Mouse (Mus musculus): ENCODE results near the gene 9930022D16Rik.

The 9930022D16Rik gene

GRCm38 (mm10) chr11:109413617-109414016 lies at the start of gene 9930022D16Rik:
Gene 9930022D16Rik, plus strand, starts transcription at chr11:109413917.
- DNase-seq (ENCODE audit: low read depth, low spot score), result no peak

DNA sequence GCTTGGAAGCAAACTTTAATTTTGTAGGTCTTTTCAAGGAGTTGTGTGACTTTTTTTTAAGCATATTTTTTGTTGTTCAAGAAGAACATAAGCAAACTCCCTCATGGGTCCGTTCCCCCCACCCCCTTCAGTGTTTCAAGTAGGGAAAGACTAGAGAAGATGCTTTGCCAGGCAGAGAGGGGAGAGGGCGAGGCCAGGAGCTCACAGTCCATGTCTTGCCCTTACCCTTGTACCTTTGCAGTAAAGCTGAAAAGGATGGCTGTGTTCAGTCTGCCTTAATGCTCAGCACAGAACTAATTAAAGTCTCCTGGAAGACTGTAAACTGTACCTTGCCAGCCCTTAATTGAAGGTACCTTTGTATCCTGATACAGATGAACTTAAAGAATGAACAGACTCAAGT lies 49.4 kb upstream of the 9930022D16Rik start:
- no peak for DNase-seq (ENCODE audit: low read depth, low spot score)

- DNase-seq (ENCODE audit: low read depth, low spot score), result no peak
Measured at GRCm38 (mm10) chr11:109364881-109365280, 48.8 kb upstream of the 9930022D16Rik start.

DNA sequence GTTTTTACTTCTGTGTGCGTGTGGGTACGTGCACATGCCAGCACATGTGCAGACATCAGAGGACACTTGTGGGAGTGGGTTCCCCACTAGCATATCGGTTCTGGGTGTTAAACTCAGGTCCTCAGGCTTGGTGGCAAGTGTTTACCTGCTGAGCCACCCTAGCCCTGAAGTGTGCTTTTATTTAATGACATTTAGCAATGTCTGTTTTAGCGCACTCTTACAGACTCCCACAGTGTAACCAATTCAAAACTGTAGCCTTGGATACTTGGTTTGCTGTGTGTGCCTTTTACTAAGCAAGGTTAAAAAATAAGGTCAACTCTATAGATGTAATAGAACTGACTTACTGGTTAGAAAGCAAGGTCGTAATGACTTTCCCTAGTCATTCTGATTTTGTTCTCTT lies 47.9 kb upstream of the 9930022D16Rik start:
- no peak for DNase-seq (ENCODE audit: low read depth, low spot score)

DNA sequence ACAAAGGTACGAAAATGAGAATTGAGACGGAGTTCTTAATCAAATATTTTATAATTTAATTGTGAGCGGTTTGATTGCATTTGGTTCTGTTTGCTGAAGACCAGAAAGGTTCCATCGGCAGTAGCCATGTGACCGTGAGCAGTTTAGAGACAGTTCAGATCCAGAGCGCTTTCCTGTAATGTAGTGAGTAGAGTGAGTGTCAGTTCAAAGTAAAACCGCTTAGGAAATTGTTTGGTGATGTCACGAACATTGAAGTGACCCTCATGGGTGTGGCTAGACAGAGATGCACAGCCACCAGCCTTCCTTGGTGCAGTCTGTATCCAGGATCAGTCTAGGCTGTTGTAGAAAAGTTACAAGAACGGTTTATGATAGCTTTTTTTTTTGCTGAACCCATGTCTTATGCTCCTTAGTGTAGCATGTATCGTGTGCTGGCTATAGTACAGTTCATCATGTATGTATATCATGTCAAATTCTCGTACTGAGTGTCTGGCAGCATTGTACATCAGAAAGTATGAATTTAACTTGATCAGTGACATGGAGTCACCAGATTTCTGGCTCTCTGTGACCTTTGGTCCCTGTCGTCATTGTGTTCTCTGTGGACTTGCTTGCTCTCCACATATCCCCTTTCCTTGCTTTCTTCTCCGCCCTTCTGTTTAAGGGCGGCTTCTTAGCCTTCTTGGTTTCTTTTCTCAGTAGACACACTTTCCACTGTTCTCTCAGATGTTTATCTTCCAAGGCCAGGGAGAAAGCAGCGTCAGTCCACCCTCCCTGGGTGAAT lies 46.7 kb upstream of the 9930022D16Rik start:
- DNase-seq (ENCODE audit: low read depth, low spot score), result no peak

- DNase-seq (ENCODE audit: low read depth, low spot score), result no peak
Measured at GRCm38 (mm10) chr11:109369026-109369637, 44.6 kb upstream of the 9930022D16Rik start.

DNA sequence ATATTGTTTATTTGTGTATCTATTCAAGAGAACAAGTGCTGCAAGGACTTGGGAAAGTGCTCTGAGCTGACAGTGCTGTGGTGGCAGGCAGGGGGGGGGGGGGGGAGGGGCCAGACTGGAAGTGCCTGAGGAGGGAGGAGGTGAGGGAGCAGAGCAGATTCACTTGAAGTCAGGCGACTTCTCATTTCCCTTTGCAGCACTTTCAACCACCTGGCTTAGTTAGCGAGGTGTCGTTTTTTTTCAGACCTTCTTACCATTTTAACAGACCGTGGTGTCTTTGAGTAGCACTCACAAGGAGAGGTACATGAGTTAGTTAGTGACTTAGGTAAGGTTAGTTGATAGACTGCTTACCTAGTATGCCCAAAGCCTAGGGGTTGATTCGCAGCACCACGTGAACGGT lies 38.3 kb upstream of the 9930022D16Rik start:
- DNase-seq (ENCODE audit: low read depth, low spot score), result no peak

DNA sequence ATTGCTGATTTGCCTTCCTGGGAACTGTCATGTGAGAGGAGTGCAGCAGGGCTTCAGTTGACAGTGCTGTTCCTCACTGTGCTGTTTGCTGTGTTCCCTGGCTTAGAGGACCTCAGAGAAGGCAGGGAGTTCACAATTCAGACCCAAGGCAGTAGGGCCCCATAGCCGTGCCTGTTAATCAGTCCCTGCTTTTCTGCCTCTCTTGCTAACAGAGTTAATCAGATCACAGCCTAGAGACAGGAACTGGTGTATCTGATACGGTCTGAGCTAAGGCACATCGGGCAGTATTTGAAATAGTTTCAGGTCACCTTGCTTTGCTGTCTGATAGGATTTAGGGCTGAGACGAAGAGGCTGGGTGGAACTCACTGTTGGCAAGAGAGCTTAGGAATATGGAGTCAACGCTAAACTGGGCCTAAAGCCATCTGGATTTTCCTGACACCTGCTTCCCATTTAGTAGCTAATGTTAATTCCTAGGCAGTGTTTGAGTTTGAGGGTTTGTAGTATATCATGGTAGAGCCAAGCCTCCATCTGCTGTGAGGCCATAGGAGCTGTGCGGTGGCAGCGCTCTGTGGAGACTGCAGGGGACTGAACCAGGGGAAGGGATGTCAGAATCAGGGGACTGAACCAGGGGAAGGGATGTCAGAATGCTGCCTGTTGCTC lies 37.1 kb upstream of the 9930022D16Rik start:
- DNase-seq (ENCODE audit: low read depth, low spot score), result no peak

DNA sequence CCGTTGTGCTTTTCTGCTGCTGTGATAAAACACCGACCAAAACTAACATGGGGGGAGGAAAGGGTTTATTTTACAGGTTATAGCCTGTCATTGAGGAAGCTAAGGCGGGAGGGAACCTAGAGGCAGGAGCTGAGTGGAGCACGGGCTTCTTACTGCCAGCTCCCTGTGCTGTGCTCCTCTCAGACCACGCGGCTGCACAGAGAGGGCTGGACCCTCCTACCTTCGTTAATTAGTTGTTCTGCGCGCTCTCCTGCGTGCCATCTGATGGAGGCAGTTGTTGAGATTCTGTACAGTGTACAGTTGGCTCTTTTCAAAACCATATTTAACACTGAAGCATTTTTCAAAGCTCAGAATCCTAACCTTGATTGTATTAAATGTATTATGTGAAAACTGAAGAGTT lies 36.2 kb upstream of the 9930022D16Rik start:
- DNase-seq (ENCODE audit: low read depth, low spot score), result no peak

- no peak for DNase-seq (ENCODE audit: low read depth, low spot score)
Measured at GRCm38 (mm10) chr11:109378051-109378450, 35.7 kb upstream of the 9930022D16Rik start.

DNA sequence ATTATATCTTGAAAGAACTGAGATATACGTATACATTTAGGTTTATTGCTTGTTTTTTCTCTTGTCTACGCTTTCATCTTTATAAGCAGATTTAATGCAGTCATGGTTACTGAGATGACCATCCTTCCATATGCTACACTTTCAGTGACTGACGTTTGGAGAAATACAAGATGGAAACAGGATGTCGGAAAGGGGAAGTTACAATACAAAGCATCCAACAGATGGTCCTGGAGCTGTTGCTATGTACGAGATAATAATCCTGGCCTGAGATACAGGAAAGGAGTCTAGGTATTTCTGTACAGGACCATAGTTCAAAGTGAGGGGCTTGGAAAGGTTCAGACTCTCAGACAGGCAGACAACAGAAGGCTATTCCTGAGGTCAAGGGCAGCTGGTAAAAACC lies 33.1 kb upstream of the 9930022D16Rik start:
- DNase-seq (ENCODE audit: low read depth, low spot score), result no peak

DNA sequence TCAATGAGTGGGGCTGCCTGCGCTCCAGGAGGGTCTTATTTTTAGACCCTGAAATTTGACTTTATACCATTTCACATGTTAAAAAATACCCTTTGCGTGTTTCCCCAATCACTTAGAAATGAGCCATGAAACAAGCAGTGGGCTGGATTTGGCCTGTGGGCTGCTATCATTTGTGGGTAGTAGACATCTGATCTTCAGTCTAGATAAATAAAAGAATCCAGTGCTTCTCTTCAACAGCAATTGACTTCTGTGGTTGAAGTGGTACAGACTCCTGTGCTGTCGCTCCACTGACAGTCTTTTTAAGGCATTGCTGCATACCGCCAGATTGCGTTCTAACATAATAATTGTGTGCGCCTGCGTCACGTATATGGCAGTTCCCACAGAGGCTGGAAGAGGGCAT lies 28.4 kb upstream of the 9930022D16Rik start:
- DNase-seq (ENCODE audit: low read depth, low spot score), result no peak

DNA sequence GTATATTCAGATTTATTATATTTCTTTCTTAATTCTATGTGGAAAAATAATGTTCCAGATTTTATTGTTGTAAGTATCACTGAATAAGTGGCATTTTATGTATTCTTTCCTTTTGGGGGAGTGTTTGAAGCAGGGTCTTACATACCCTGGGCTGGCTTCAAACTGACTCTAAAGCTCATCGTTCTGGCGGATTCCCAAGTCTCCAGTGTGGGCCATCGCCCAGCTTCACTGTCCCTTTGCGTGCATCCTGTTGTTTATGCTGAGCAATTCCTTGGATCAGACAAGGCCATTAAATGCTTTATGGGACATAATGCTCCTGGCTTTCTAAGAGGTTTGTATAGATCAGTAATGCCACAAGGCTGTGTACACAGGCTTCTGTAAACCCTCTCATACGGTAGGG lies 24.7 kb upstream of the 9930022D16Rik start:
- DNase-seq (ENCODE audit: low read depth, low spot score), result no peak

DNA sequence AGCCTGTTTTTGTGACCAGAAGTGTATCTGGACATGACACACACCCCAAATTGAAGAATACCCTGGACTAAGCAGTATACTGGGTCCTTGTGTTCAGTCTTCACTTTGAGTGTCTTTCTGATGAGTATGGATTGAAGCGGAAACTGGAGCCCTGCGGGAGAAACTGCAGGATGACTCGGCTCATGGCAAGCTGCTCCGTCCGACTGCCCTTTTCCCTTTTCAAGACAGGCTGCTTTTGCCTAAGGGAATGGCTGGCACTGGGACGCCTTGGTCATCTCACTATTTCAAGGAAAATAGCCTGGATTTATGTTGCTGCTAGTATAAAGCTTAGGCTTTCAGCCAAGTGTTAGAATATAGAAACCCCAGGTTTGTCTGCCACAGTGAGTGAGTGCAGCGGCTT lies 22.5 kb upstream of the 9930022D16Rik start:
- DNase-seq (ENCODE audit: low read depth, low spot score), result no peak

DNA sequence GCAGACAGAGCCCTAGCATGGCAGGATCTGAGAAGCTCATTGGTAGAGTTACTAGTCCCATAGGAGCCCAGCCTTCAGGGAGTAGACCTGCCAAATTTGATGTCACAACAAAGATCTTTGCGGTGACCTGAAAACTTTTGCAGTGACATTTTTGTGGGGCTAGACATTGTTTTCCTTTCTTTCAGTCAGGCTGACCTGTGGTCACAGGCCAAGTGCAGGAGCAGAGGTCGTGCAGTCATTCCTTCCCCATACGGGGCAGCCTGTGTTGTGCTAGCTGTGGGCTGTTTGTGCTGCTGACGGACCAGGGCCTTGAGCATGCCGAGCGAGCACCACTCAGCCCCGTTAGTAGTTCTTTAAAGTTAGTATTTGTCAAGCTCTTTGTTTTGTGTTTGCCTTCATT lies 22.0 kb upstream of the 9930022D16Rik start:
- no peak for DNase-seq (ENCODE audit: low read depth, low spot score)

- DNase-seq (ENCODE audit: low read depth, low spot score), result no peak
Measured at GRCm38 (mm10) chr11:109392601-109393000, 21.1 kb upstream of the 9930022D16Rik start.

DNA sequence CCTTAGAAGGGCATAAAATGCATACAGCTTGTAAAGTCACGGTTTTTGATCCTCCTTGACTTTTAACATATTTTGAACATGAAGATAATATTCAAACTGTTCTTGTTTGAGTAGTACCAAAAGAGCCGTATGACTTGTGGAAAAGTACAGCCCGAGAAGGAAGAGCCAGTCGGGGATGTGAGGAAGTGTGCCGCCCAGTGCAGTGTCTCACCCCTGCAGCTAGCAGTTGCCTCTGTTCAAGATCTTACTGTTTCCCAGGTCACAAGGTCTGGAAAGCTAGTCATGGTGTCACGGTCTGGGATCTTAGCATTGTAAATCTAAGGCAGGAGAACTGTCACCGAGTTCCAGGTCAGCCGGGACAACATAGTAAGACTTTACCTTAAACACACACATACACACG lies 19.0 kb upstream of the 9930022D16Rik start:
- DNase-seq (ENCODE audit: low read depth, low spot score), result no peak

DNA sequence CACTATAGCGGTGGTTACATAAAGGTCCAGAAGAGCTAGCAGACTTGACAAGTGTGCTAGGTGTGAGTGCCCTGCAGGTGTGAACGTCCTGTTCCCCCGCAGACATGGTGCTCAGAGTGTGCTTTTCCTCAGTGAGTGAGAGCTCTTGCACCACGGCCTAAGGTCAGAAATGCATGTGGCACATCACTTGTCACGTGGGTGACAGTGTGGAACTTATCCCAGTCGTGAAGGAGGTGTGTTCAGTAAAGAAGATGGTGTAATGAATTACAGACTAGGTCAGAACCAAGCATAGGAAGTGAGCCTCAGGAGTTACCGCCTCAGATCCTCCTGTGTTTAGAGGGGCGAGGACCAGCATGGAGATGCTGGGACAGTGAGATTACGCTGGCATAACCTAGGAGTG lies 18.4 kb upstream of the 9930022D16Rik start:
- no peak for DNase-seq (ENCODE audit: low read depth, low spot score)

- DNase-seq (ENCODE audit: low read depth, low spot score), result no peak
Measured at GRCm38 (mm10) chr11:109406431-109406830, 7.3 kb upstream of the 9930022D16Rik start.

- no peak for DNase-seq (ENCODE audit: low read depth, low spot score)
Measured at GRCm38 (mm10) chr11:109410197-109410980, 3.3 kb upstream of the 9930022D16Rik start.

DNA sequence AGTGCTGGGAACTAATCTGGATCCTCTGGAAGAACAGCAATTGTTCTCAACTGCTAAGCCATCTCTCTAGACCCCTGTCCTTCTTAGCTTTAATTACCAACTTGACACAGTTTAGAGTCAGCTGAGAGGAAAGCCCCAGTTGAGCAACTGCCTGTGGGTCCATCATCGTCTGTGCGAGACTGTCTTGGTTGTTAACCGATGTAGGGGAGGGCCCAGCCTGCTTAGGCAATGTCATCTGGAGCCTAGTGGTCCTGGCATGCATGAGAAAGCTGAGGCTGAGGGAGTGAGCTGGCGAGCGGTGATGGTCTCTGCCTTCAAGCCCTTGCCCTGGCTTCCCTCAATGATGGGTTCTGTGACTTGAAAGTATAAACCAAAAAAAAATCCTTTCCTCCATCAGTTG lies 1.1 kb downstream of the 9930022D16Rik start:
- no peak for DNase-seq (ENCODE audit: low read depth, low spot score)

All from ES-CJ7 (cell line).